Mouse (Mus musculus): ENCODE measurements around the gene Gpr3. TPM values are rescaled to one million over a fixed set of nuclear protein-coding genes. Genes with fewer than 3 reads are reported as not detected.

Gene Gpr3
- polyA plus RNA-seq, 1 experiment from 2014 or later, result 0.52 TPM

DNA sequence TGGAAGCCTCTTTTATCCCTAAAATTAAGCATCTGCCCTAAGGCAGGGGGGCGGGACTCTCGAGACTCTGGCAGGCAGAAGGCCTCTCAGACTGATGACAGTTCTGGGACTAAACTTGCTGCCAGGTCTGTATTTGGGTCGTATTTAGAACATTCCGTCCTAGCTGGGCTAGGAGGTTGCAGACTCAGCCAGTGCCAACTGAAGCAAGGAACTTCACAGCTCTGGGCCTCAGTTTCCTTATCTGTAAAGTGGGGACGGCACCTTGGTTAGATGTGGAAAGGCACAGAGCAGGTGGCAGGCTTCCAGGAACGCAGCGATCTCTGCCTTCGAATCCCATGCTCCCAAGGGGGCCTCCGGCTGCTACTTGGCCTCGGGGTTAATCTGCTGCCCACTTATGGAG lies 13.7 kb upstream of the Gpr3 start:
- H3K27ac ChIP-seq, result no peak overlapping the region
- no peaks in the 10 kb centered on the region for H3K9me3 ChIP-seq
- peaks cover 22% of the 10 kb centered on the region for H3K4me1 ChIP-seq (replicated peaks)
- no peaks in the 10 kb centered on the region for H3K36me3 ChIP-seq
- no peak for ATAC-seq (ENCODE audit: low FRiP score)
- no peak overlapping the region for H3K4me2 ChIP-seq
- peaks cover 22% of the 10 kb centered on the region for H3K27me3 ChIP-seq
- H3K4me3 ChIP-seq, result no peak overlapping the region
- 74% methylated on average over 10 of the region's 10 CpGs for WGBS
- H3K9ac ChIP-seq, result no peak overlapping the region

- no peaks in the 10 kb centered on the region for H3K36me3 ChIP-seq
- ATAC-seq (ENCODE audit: low FRiP score), result no peak
- peak overlapping the region; percentile 43; the same call in 1 of the 2 replicates for H3K9ac ChIP-seq
- peaks cover 43% of the 10 kb centered on the region for H3K27me3 ChIP-seq
- 38% methylated on average over 5 of the region's 5 CpGs for WGBS
- no peak overlapping the region for H3K4me2 ChIP-seq
- no peak overlapping the region for H3K27ac ChIP-seq
- H3K4me1 ChIP-seq (replicated peaks), result peaks cover 25% of the 10 kb centered on the region
- H3K9me3 ChIP-seq, result no peaks in the 10 kb centered on the region
- H3K4me3 ChIP-seq, result no peak overlapping the region
Measured at GRCm38 (mm10) chr4:133223875-133224274, 11.5 kb upstream of the Gpr3 start.

GRCm38 (mm10) chr4:133221701-133222100 lies 9.4 kb upstream of the Gpr3 start:
- no peak overlapping the region for H3K9ac ChIP-seq
- H3K4me2 ChIP-seq, result no peak overlapping the region
- H3K9me3 ChIP-seq, result no peaks in the 10 kb centered on the region
- no peak overlapping the region for H3K27ac ChIP-seq
- WGBS, result 86% methylated on average over 8 of the region's 8 CpGs
- peaks cover 30% of the 10 kb centered on the region for H3K4me1 ChIP-seq (replicated peaks)
- ATAC-seq (ENCODE audit: low FRiP score), result no peak
- H3K36me3 ChIP-seq, result no peaks in the 10 kb centered on the region
- no peak overlapping the region for H3K4me3 ChIP-seq
- H3K27me3 ChIP-seq, result peaks cover 51% of the 10 kb centered on the region

GRCm38 (mm10) chr4:133220656-133221055 lies 8.3 kb upstream of the Gpr3 start:
- peak overlapping the region; percentile 56 for H3K4me2 ChIP-seq
- H3K27ac ChIP-seq, result no peak overlapping the region
- 1% methylated on average over 25 of the region's 25 CpGs for WGBS
- H3K4me1 ChIP-seq (replicated peaks), result peaks cover 30% of the 10 kb centered on the region
- H3K9me3 ChIP-seq, result no peaks in the 10 kb centered on the region
- peak overlapping the region; percentile 32 for H3K4me3 ChIP-seq
- peaks cover 54% of the 10 kb centered on the region for H3K27me3 ChIP-seq
- H3K9ac ChIP-seq, result peak overlapping the region; percentile 67
- no peaks in the 10 kb centered on the region for H3K36me3 ChIP-seq
- no peak for ATAC-seq (ENCODE audit: low FRiP score)

- H3K4me3 ChIP-seq, result no peak overlapping the region
- H3K9me3 ChIP-seq, result no peaks in the 10 kb centered on the region
- peaks cover 25% of the 10 kb centered on the region for H3K4me1 ChIP-seq (replicated peaks)
- no peak overlapping the region for H3K9ac ChIP-seq
- peaks cover 69% of the 10 kb centered on the region for H3K27me3 ChIP-seq
- 95% methylated on average over 3 of the region's 3 CpGs for WGBS
- no peak for ATAC-seq (ENCODE audit: low FRiP score)
- H3K27ac ChIP-seq, result no peak overlapping the region
- no peak overlapping the region for H3K4me2 ChIP-seq
- H3K36me3 ChIP-seq, result no peaks in the 10 kb centered on the region
Measured at GRCm38 (mm10) chr4:133218745-133219144, 6.4 kb upstream of the Gpr3 start.

DNA sequence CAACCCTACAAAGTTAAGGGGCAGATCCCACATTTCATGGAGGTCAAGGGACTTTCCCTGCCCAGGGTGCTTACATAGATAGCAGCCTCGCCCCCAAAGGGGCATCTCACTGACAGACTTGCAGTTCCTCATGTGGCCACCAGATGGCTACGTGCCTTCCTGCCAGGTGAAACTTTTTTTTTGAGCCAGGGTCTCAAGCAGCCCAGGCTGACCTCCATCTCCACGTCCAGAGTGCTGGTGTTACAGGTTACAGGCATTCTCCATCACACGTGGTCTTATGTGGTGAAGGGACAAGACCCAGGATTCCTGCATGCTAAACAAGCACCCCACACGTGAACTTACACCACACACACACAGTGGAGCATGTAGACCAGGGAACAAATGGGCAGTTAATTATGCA lies 5.3 kb upstream of the Gpr3 start:
- Histone ChIP-seq H3K4me1 (replicated peaks) (peaks cover 31% of the 10 kb centered on the region), H3K4me3 (no peak overlapping the region), H3K4me2 (no peak overlapping the region), H3K36me3 (no peaks in the 10 kb centered on the region), H3K9ac (no peak overlapping the region), H3K9me3 (no peaks in the 10 kb centered on the region), H3K27me3 (peaks cover 77% of the 10 kb centered on the region), H3K27ac (no peak overlapping the region)
- no peak; the same call in 1 of the 2 replicates for ATAC-seq (ENCODE audit: low FRiP score)
- WGBS, result 3% methylated on average over 5 of the region's 5 CpGs

DNA sequence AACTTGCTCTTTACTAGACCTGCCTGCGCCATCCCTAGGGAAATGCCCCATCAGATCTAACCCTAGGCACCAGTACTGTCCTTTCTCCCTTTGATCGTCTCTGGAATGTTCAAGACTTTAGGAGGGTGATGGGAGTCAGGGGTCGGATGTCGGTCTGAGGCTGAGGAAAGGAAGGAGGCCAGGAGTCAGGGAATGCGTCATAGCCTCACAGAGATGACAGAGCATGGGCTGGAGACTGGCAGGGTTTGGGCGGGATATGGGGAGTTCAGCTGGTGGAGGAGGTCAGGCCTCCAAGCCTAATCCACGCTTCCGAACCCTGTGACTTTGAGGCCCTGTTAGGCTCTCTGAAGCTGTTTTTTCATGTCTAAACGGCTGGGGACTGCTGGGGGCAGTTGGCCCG lies 1.3 kb upstream of the Gpr3 start:
- WGBS, result 12% methylated on average over 10 of the region's 10 CpGs
- H3K4me3 ChIP-seq, result peak overlapping the region; percentile 66
- no peak overlapping the region for H3K27ac ChIP-seq
- H3K4me1 ChIP-seq (replicated peaks), result peaks cover 27% of the 10 kb centered on the region
- no peaks in the 10 kb centered on the region for H3K36me3 ChIP-seq
- peak overlapping the region; percentile 81; the same call in 1 of the 2 replicates for H3K9ac ChIP-seq
- H3K4me2 ChIP-seq, result peak overlapping the region; percentile 95
- H3K9me3 ChIP-seq, result no peaks in the 10 kb centered on the region
- ATAC-seq (ENCODE audit: low FRiP score), result no peak
- peaks cover 59% of the 10 kb centered on the region for H3K27me3 ChIP-seq

DNA sequence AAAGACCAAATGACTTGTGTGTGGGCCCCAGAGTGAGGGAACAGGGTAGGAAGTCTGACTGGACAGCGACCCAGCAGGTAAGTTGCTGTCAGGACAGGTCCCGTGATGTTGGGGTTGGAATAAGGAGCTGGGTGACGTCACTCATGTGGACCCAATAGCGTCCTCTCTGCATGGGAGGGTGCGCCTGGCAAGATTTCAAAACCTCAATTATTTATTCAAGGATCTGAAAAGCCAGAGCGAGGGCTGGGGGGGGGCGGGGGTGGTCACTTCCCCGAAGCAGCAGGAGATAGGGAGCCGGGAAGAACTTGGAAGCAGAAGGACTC lies 893 bp upstream of the Gpr3 start:
- Histone ChIP-seq H3K27me3 (peaks cover 59% of the 10 kb centered on the region), H3K4me1 (replicated peaks) (peaks cover 27% of the 10 kb centered on the region), H3K9me3 (no peaks in the 10 kb centered on the region), H3K4me3 (peak overlapping the region; percentile 66), H3K36me3 (no peaks in the 10 kb centered on the region), H3K4me2 (peak overlapping the region; percentile 95), H3K27ac (no peak overlapping the region), H3K9ac (peak overlapping the region; percentile 81)
- WGBS, result 2% methylated on average over 8 of the region's 9 CpGs
- ATAC-seq (ENCODE audit: low FRiP score), result no peak

DNA sequence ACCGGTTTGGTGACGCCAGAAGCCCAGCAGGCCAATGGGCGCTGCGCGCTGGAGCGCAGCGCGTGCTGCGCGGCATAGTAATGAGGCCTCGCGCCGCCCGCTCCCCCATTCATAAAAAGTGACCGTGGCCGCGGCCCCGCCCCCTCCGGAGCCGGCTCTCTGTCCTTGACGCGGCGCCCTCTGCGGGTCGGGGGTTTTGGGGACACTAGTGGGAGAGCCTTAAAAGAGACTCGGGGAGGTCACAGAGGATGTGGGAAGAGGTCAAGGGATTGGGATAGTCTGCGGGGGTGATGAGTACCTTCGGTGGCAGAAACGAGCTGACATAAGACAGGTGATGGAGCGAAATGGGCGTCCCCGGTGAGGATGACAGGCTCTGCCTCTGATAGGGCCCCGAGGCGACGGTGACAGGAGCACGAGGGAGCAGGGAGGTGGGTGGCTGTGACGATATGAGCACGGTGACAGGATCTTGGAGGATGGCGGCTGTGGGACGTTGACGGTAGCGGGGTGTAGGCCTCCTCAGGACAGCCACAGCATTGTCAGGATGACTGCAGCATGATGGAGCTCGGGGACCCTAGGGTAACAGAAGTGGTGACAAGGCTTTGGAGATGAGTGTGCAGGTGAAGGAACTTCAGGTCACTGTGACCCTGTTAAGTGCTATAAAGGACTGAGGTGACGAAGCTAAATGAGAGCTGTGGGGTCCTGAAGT lies 379 bp upstream of the Gpr3 start:
- H3K27me3 ChIP-seq, result peaks cover 62% of the 10 kb centered on the region

GRCm38 (mm10) chr4:133210788-133211390 lies 1.4 kb downstream of the Gpr3 start:
- Histone ChIP-seq H3K4me3 (no peak overlapping the region), H3K4me2 (no peak overlapping the region), H3K27me3 (peaks cover 61% of the 10 kb centered on the region), H3K9me3 (no peaks in the 10 kb centered on the region), H3K36me3 (no peaks in the 10 kb centered on the region), H3K27ac (no peak overlapping the region), H3K4me1 (replicated peaks) (peaks cover 19% of the 10 kb centered on the region), H3K9ac (no peak overlapping the region)
- WGBS, result 94% methylated on average over 19 of the region's 19 CpGs
- ATAC-seq (ENCODE audit: low FRiP score), result no peak

More for the DNA sequence above, 379 bp upstream of the Gpr3 start:
- Histone ChIP-seq H3K9ac (peak overlapping the region; percentile 81), H3K27ac (no peak overlapping the region), H3K9me3 (no peaks in the 10 kb centered on the region), H3K36me3 (no peaks in the 10 kb centered on the region), H3K4me1 (replicated peaks) (peaks cover 23% of the 10 kb centered on the region), H3K4me2 (peak overlapping the region; percentile 95), H3K4me3 (peak overlapping the region; percentile 66)
- 2% methylated on average over 44 of the region's 44 CpGs for WGBS
- peak; percentile 79 for ATAC-seq (ENCODE audit: low FRiP score)

DNA sequence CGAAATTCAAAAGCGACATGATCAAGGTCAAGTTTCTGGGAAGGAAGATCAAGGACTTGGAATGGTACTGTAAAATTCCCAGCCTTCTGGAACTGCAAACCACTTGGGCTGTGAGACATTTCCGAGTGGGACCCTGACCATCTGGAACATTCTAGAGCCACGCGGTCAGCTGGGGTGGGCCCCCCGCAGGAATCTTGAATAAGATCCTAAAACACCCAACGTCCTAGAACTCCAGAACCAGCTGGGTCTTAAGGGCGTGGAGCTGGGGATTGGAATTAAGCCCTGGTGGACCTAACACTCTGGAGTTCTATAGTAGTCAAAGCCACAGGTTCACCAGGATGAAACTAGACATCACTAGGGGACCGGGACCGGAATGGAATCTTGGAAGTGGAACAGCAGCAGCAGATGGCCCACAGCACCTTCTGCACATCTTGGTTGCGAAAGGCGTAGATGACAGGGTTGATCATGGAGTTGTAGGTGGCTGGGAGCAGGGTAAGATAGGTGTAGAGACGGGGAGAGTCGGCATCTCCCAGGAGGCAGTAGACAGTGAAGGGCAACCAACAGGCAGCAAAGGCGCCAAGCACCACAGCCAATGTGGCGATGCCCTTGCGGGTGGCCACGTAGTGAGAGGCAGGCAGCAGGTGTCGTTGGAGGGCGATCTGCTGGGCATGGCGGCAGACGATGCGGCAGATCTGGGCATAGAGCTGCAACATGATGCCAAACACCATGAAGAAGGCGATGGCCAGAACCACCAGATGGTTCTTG lies 2.1 kb downstream of the Gpr3 start:
- 93% methylated on average over 24 of the region's 24 CpGs for WGBS
- Histone ChIP-seq H3K36me3 (no peaks in the 10 kb centered on the region), H3K4me1 (replicated peaks) (peaks cover 19% of the 10 kb centered on the region), H3K9ac (no peak overlapping the region), H3K9me3 (no peaks in the 10 kb centered on the region), H3K4me3 (no peak overlapping the region), H3K27ac (no peak overlapping the region), H3K4me2 (no peak overlapping the region), H3K27me3 (peaks cover 54% of the 10 kb centered on the region)
- ATAC-seq (ENCODE audit: low FRiP score), result no peak

DNA sequence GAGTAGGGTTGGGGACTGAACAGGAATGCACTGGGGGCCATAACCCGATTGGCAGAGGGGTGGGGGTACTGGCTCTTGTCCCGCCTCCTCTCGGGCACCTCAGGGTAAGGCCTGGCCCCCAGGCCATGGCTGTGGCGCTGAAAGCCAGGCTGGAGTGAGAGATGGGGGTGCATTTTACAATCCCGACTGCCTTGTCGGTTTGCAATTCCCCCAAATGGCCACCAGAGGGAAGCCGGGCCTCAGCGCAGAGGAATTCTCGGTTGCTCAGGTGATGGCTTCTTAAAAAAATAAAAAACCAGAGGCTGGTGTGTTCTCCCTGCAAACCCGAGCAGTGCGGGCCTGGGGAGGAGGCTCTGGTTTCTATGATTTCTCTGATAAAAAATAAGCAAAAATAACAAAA lies 3.0 kb downstream of the Gpr3 start:
- peak; percentile 19; the same call in 1 of the 2 replicates for ATAC-seq (ENCODE audit: low FRiP score)
- Histone ChIP-seq H3K9me3 (no peaks in the 10 kb centered on the region), H3K4me2 (no peak overlapping the region), H3K27ac (no peak overlapping the region), H3K4me1 (replicated peaks) (peaks cover 27% of the 10 kb centered on the region), H3K36me3 (no peaks in the 10 kb centered on the region), H3K27me3 (peaks cover 46% of the 10 kb centered on the region), H3K9ac (no peak overlapping the region), H3K4me3 (no peak overlapping the region)
- WGBS, result 6% methylated on average over 11 of the region's 11 CpGs
